Mouse (Mus musculus) hindlimb bud, embryonic 11.5 days (tissue): Measurements from ENCODE around the gene Tlnrd1.

Source experiments
- DNase-seq: peaks from one replicate; pipeline ENCODE4 v3.0.0-alpha.2; 2012; ENCODE audit warnings: low read depth, low spot score; ENCODE audit errors: extremely low spot score

Tlnrd1 gene

GRCm38 (mm10) chr7:83884921-83885532, 922 bp upstream of the Tlnrd1 start:
- no peak for DNase-seq

- DNase-seq = no peak
Measured at GRCm38 (mm10) chr7:83883276-83884020, 657 bp downstream of the Tlnrd1 start.

GRCm38 (mm10) chr7:83882633-83883275, 1.4 kb downstream of the Tlnrd1 start:
- DNase-seq = no peak

GRCm38 (mm10) chr7:83882150-83882632, 1.9 kb downstream of the Tlnrd1 start:
- DNase-seq = no peak

GRCm38 (mm10) chr7:83878676-83879448, 5.2 kb downstream of the Tlnrd1 start:
- no peak for DNase-seq

GRCm38 (mm10) chr7:83877088-83877487, 7.0 kb downstream of the Tlnrd1 start:
- DNase-seq = no peak

GRCm38 (mm10) chr7:83869839-83870543, 14.1 kb downstream of the Tlnrd1 start:
- DNase-seq = no peak

- no peak for DNase-seq
Measured at GRCm38 (mm10) chr7:83868200-83868599, 15.9 kb downstream of the Tlnrd1 start.

- no peak for DNase-seq
Measured at GRCm38 (mm10) chr7:83863554-83863953, 20.6 kb downstream of the Tlnrd1 start.

- no peak for DNase-seq
Measured at GRCm38 (mm10) chr7:83859378-83860083, 24.6 kb downstream of the Tlnrd1 start.

GRCm38 (mm10) chr7:83857921-83858320, 26.2 kb downstream of the Tlnrd1 start:
- no peak for DNase-seq

- no peak for DNase-seq
Measured at GRCm38 (mm10) chr7:83857208-83857488, 27.0 kb downstream of the Tlnrd1 start.

GRCm38 (mm10) chr7:83856353-83857207, 27.5 kb downstream of the Tlnrd1 start:
- DNase-seq = no peak

GRCm38 (mm10) chr7:83855203-83855602, 28.9 kb downstream of the Tlnrd1 start:
- no peak for DNase-seq

GRCm38 (mm10) chr7:83852381-83853380, 31.4 kb downstream of the Tlnrd1 start:
- DNase-seq = no peak

- DNase-seq = no peak
Measured at GRCm38 (mm10) chr7:83851569-83852380, 32.3 kb downstream of the Tlnrd1 start.
